Mouse (Mus musculus) kidney, postnatal 36 days (tissue): ENCODE measurements at regions not wholly inside any gene's neighbourhood (a gene's known extent, or its start where the extent isn't known, plus 50 kb on each side); places are given as distances from the start of the nearest gene placed in this dataset.

Experiments
- DNase-seq, 2 experiments: peaks; one replicate each; pipeline ENCODE4 v3.0.0; 2021 to 2022; ENCODE audit warnings: mixed read lengths in 2 of 2

- DNase-seq = no peak
Observed at GRCm38 (mm10) chr12:52622398-52622797, 76.8 kb upstream of the Akap6 start.

- DNase-seq = no peak
Observed at GRCm38 (mm10) chr12:52623416-52624108, 75.6 kb upstream of the Akap6 start.

- no peak for DNase-seq
Observed at GRCm38 (mm10) chr12:52624871-52625270, 74.3 kb upstream of the Akap6 start.

GRCm38 (mm10) chr12:52628771-52629170, 70.4 kb upstream of the Akap6 start:
- DNase-seq = no peak

- DNase-seq = no peak
Observed at GRCm38 (mm10) chr12:52635121-52635878, 63.9 kb upstream of the Akap6 start.

GRCm38 (mm10) chr12:52636186-52636881, 62.8 kb upstream of the Akap6 start:
- no peak for DNase-seq

- DNase-seq = no peak
Observed at GRCm38 (mm10) chr12:52636920-52637319, 62.3 kb upstream of the Akap6 start.

GRCm38 (mm10) chr12:52637506-52638249, 61.5 kb upstream of the Akap6 start:
- peak; percentile 59 to 74 for DNase-seq

GRCm38 (mm10) chr12:52638461-52638860, 60.7 kb upstream of the Akap6 start:
- no peak for DNase-seq

GRCm38 (mm10) chr12:52644059-52644458, 55.1 kb upstream of the Akap6 start:
- DNase-seq = no peak
